Mouse (Mus musculus) spleen, embryonic (tissue): Measurements from ENCODE around the gene Grap.

Source experiments
- CTCF ChIA-PET: fragments of 350-600 bp; sonication (Branson Sonifier 250); formaldehyde crosslinking; loops from one replicate; lab custom pipeline; 2022; lab: Charles Lee

The Grap gene

GRCm38 (mm10) chr11:61638764-61639536 lies 14.1 kb upstream of the Grap start:
- CTCF ChIA-PET = interaction anchor here (1.1 to 2.4 kb wide), 2 partner anchors 9 to 12 kb away, joined by 5 to 10 read pairs; no protein-coding TSS in a partner anchor

GRCm38 (mm10) chr11:61639601-61640177 lies 13.4 kb upstream of the Grap start:
- CTCF ChIA-PET = interaction anchor here (1.1 to 2.4 kb wide), 2 partner anchors 8 to 11 kb away, joined by 5 to 10 read pairs; no protein-coding TSS in a partner anchor

- CTCF ChIA-PET = interaction anchor here (0.6 kb wide), 1 partner anchor 41 kb away, joined by 5 read pairs; no protein-coding TSS in a partner anchor
Measured at GRCm38 (mm10) chr11:61640585-61640984, 12.5 kb upstream of the Grap start.

- CTCF ChIA-PET = no interaction called here
Measured at GRCm38 (mm10) chr11:61642106-61642505, 11.0 kb upstream of the Grap start.

- CTCF ChIA-PET = interaction anchor here (0.5 kb wide), 1 partner anchor 24 kb away, joined by 9 read pairs; no protein-coding TSS in a partner anchor
Measured at GRCm38 (mm10) chr11:61643184-61643961, 9.7 kb upstream of the Grap start.

GRCm38 (mm10) chr11:61644576-61645326 lies 8.3 kb upstream of the Grap start:
- CTCF ChIA-PET = interaction anchor here (0.7 to 1.4 kb wide), 4 partner anchors 13 to 18 kb away, joined by 3 to 4 read pairs (median 3); no protein-coding TSS in a partner anchor

- CTCF ChIA-PET = interaction anchor here (0.7 to 1.4 kb wide), 2 partner anchors 14 to 17 kb away, joined by 3 read pairs; no protein-coding TSS in a partner anchor
Measured at GRCm38 (mm10) chr11:61645357-61645857, 7.7 kb upstream of the Grap start.

- CTCF ChIA-PET = interaction anchor here (3.0 kb wide), 1 partner anchor 8 kb away, joined by 10 read pairs; no protein-coding TSS in a partner anchor
Measured at GRCm38 (mm10) chr11:61646499-61647039, 6.5 kb upstream of the Grap start.

- CTCF ChIA-PET = interaction anchor here (3.0 kb wide), 1 partner anchor 8 kb away, joined by 10 read pairs; no protein-coding TSS in a partner anchor
Measured at GRCm38 (mm10) chr11:61647110-61647910, 5.8 kb upstream of the Grap start.

- CTCF ChIA-PET = interaction anchor here (3.0 kb wide), 1 partner anchor 9 kb away, joined by 10 read pairs; no protein-coding TSS in a partner anchor
Measured at GRCm38 (mm10) chr11:61647956-61648748, 4.9 kb upstream of the Grap start.

- CTCF ChIA-PET = interaction anchor here (3.0 kb wide), 1 partner anchor 10 kb away, joined by 10 read pairs; no protein-coding TSS in a partner anchor
Measured at GRCm38 (mm10) chr11:61648749-61649115, 4.3 kb upstream of the Grap start.

- CTCF ChIA-PET = interaction anchor here (3.0 kb wide), 1 partner anchor 10 kb away, joined by 10 read pairs; no protein-coding TSS in a partner anchor
Measured at GRCm38 (mm10) chr11:61649163-61649580, 3.9 kb upstream of the Grap start.

- CTCF ChIA-PET = no interaction called here
Measured at GRCm38 (mm10) chr11:61649626-61650025, 3.4 kb upstream of the Grap start.

- CTCF ChIA-PET = interaction anchor here (0.7 to 0.9 kb wide), 2 partner anchors 12 to 383 kb away, joined by 4 to 5 read pairs; no protein-coding TSS in a partner anchor
Measured at GRCm38 (mm10) chr11:61650470-61651265, 2.4 kb upstream of the Grap start.

GRCm38 (mm10) chr11:61652216-61652615 lies 849 bp upstream of the Grap start:
- CTCF ChIA-PET = interaction anchor here (0.7 to 2.2 kb wide), 2 partner anchors 8 to 15 kb away, joined by 4 read pairs; no protein-coding TSS in a partner anchor

- CTCF ChIA-PET = interaction anchor here (2.2 kb wide), 1 partner anchor 13 kb away, joined by 4 read pairs; no protein-coding TSS in a partner anchor
Measured at GRCm38 (mm10) chr11:61653568-61653967, 503 bp downstream of the Grap start.

GRCm38 (mm10) chr11:61654786-61655311 lies 1.8 kb downstream of the Grap start:
- CTCF ChIA-PET = no interaction called here
